Mouse (Mus musculus): Measurements from ENCODE around the gene Arl4a. TPM values are rescaled to one million over a fixed set of nuclear protein-coding genes. Genes with fewer than 3 reads are reported as not detected.

The Arl4a gene
- polyA plus RNA-seq, 1 experiment from 2014 or later = 23.5 TPM

DNA sequence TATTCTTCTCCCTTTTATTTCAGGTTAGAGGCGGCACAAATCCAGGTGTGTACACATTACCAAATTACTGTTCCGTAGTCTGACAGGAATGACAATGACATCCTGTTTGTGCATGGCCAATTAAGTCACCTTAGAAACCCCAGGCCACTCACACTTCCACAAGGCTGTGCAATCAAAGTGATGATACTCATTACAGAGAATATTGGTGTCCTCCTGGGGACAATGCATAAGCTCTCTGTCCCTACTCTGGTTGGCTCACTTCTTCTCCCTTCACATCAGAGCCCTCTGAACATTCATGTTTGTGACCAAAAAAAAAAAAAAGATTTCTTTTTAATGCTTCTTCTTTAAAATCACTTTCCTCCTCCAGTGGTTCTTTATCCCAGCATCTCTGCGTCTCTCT is 10.0 kb downstream of the Arl4a start:
- no peaks in the 10 kb centered on the region for H3K36me3 ChIP-seq (replicated peaks)
- no peak for DNase-seq (ENCODE audit: low spot score)
- no peaks in the 10 kb centered on the region for H3K27me3 ChIP-seq (replicated peaks; ENCODE audit: low read depth, poor library complexity, severe bottlenecking)
- no peak overlapping the region for H3K27ac ChIP-seq (replicated peaks)
- no peaks in the 10 kb centered on the region for H3K4me1 ChIP-seq
- H3K4me3 ChIP-seq = no peak overlapping the region
- H3K9me3 ChIP-seq = no peaks in the 10 kb centered on the region
- 82% methylated on average over 3 of the region's 3 CpGs for WGBS

DNA sequence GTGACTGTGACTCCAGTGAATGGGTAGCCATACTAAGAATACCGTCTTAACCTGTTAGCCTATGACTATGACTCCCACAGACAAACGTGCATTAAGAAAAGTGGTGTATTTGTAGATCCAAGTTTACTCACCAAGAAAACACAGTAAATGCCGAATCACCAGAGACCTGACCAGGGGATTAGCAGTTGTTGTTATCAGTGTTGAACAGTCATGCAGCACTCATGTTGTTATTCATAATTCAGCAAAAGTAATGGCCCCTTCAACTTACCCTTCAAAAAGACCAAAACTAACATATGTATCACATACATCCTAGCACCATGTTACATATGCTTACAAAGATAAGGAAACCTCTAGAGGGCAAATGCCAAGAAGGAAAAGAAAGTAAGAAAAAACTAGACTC is 10.4 kb downstream of the Arl4a start:
- 90% methylated on average over 3 of the region's 3 CpGs for WGBS
- Histone ChIP-seq H3K27me3 (replicated peaks; ENCODE audit: low read depth, poor library complexity, severe bottlenecking) (no peaks in the 10 kb centered on the region), H3K9me3 (no peaks in the 10 kb centered on the region), H3K36me3 (replicated peaks) (no peaks in the 10 kb centered on the region), H3K4me1 (no peaks in the 10 kb centered on the region), H3K27ac (replicated peaks) (no peak overlapping the region), H3K4me3 (no peak overlapping the region)
- DNase-seq (ENCODE audit: low spot score) = no peak

DNA sequence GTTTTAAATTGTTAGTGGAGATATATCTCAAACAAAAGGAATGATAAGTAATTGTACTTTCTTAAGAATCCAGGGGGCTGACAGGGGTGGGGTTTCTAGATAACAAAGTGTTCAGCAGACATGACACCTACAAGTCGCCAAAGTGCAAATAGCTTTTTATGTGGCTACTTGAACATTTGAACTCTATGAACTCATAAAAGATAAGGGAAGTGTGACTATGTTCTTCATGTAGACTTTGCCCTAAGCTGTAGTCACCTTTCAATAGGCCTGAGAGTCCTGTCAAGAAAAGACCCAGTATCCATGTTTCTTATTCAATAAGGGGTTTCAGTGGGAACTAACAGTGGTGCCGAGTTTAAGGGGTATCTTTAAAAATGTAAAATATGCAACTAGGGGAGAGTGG is 13.9 kb downstream of the Arl4a start:
- no peaks in the 10 kb centered on the region for H3K36me3 ChIP-seq (replicated peaks)
- H3K9me3 ChIP-seq = no peaks in the 10 kb centered on the region
- no peak overlapping the region for H3K27ac ChIP-seq (replicated peaks)
- no peak for DNase-seq (ENCODE audit: low spot score)
- no peaks in the 10 kb centered on the region for H3K4me1 ChIP-seq
- no peaks in the 10 kb centered on the region for H3K27me3 ChIP-seq (replicated peaks; ENCODE audit: low read depth, poor library complexity, severe bottlenecking)
- no peak overlapping the region for H3K4me3 ChIP-seq
- 90% methylated on average over 2 of the region's 2 CpGs for WGBS

DNA sequence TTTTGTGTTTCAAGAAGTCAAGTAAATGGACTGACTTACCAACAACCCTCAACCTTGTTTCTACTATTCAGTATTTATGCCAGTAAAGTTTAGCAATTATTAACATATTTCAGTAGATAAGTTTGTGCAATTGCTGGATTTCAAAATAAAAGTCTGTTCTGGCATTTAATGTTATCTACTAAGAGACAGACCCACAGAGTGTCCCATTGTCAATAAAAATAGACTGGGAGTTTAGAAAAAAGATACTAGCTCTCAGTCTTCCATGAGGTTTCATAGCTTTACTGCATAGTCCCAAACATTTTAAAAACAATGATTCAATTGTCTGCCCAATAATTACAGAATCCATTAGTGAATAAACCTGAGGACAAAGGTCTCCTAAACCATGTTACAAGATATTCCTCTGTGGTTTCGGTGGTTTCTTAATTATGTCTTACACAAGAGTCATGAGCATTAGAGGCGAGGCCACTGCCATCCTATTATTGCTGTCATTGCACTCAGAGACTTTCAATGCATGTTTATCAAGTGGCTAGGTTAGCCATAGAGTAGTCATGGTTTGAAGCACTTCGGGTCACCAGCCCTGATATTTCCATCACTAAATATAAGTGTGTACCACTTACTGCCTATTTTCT is 14.7 kb downstream of the Arl4a start:
- 80% methylated on average over 3 of the region's 3 CpGs for WGBS

DNA sequence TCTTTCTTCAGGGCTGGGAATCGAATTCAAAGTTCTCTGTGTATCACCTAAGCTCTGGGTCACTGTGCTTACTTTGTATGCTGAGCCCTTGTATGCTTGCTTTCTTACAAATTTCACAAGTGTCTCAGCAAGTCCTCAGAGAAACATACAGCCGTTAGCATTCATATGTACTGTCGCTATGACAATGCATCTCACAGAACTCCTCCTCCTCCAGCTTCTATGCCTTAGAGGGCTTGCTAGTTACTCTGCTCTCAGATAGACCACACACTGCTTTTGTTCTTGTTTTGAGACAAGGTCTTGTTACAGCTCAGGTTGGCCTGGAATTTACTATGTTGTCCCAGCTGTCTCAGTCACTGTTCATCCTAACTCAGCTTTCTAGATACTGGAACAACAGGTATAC is 15.5 kb downstream of the Arl4a start:
- Histone ChIP-seq H3K9me3 (no peaks in the 10 kb centered on the region), H3K36me3 (replicated peaks) (no peaks in the 10 kb centered on the region), H3K27me3 (replicated peaks; ENCODE audit: low read depth, poor library complexity, severe bottlenecking) (no peaks in the 10 kb centered on the region), H3K27ac (replicated peaks) (no peak overlapping the region), H3K4me1 (no peaks in the 10 kb centered on the region), H3K4me3 (no peak overlapping the region)
- no peak for DNase-seq (ENCODE audit: low spot score)
- 89% methylated on average over 3 of the region's 3 CpGs for WGBS

More for the DNA sequence above, 14.7 kb downstream of the Arl4a start:
- no peak for DNase-seq (ENCODE audit: low spot score)
- Histone ChIP-seq H3K4me3 (no peak overlapping the region), H3K27ac (replicated peaks) (no peak overlapping the region), H3K9me3 (no peaks in the 10 kb centered on the region), H3K36me3 (replicated peaks) (no peaks in the 10 kb centered on the region), H3K27me3 (replicated peaks; ENCODE audit: low read depth, poor library complexity, severe bottlenecking) (no peaks in the 10 kb centered on the region), H3K4me1 (no peaks in the 10 kb centered on the region)

DNA sequence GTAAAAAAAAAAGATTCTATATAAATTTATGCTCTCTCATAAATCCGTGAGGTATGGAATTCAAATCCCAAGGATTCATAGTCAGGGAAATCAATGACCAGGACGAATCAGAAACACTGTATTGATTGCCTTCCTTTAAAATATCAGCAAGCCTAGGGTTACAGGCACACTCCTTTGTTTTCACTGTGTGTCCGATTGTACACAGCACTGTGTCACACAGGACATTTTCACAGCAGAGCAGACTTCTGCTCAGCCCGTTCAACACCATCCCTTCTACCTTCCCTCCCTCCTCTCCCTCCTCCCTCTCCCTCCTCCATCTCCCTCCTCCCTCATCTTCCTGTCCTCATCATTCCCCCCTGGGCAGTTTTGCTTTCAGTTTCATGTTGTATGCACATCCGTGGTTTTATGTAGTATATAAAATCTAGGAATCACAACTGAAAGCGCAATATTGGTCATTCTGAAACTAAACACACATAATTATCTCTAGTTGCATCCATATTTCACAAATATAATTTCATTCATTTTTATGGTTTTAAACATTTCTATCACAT is 19.8 kb downstream of the Arl4a start:
- WGBS = 83% methylated on average over 6 of the region's 6 CpGs
- Histone ChIP-seq H3K27ac (replicated peaks) (no peak overlapping the region), H3K4me3 (no peak overlapping the region), H3K4me1 (no peaks in the 10 kb centered on the region), H3K36me3 (replicated peaks) (no peaks in the 10 kb centered on the region), H3K27me3 (replicated peaks; ENCODE audit: low read depth, poor library complexity, severe bottlenecking) (no peaks in the 10 kb centered on the region), H3K9me3 (no peaks in the 10 kb centered on the region)
- no peak for DNase-seq (ENCODE audit: low spot score)

DNA sequence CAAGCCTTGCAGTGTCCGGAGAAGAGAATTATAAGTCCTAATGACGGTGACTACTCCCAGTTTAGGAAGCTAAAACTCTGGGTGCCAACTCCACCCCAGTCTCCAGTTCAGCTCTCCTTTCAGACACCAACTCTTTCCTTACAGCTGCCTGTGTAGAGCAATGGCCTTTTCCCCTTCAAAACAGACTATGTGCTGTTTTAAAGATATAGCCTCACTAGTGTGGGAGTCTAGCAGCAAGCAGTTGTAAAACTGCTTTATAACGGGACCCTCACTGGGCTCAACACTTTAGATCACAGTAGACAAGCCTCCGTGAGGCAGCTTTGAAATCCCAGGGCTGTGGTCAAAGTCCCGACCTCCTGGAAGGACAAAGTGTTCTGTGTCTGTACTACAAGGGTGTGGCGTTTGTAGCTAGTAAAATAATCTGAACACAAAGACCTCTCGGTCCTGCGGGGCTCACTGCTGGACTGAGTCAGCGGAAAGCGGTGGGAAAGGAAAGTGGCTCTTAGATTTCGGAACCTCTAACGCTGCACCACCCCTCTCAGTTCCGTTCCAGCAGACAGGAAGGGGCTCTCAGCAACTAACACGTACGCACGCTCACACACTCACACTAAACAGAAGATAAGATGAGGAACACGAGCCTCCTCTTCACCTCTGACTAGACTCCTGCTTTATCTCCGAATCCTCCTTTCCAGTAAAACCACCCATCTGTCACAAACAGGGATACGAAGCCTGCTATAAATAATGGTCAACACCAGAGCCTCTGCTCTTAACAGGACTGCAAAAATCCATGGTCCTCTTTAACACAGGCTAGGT is 21.0 kb downstream of the Arl4a start:
- DNase-seq (ENCODE audit: low spot score) = peak; percentile 31
- H3K27me3 ChIP-seq (replicated peaks; ENCODE audit: low read depth, poor library complexity, severe bottlenecking) = no peaks in the 10 kb centered on the region
- H3K36me3 ChIP-seq (replicated peaks) = no peaks in the 10 kb centered on the region
- H3K9me3 ChIP-seq = no peaks in the 10 kb centered on the region
- peak overlapping the region; percentile 70 for H3K27ac ChIP-seq (replicated peaks)
- peak overlapping the region; percentile 40 for H3K4me3 ChIP-seq
- 42% methylated on average over 19 of the region's 19 CpGs for WGBS
- H3K4me1 ChIP-seq = no peaks in the 10 kb centered on the region

DNA sequence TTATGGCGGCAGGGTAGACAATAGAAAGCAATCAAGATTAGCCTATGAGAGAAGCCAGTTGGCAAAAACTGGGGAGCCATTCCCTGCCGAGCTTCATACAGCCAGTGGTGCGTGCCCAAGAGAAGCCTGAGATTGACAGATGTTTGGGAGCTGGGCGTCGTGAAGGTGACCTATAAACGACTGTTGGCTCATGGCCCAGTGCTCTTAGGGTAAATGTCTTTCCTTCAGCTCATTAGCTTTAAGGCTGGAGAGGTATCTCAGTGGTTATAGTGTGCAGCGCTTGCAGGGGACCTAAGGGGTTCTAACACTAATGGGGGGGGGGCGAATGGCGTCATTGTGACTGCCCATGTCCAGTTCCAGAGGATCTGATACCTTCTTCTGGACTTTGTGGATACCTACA is 21.8 kb downstream of the Arl4a start:
- 89% methylated on average over 9 of the region's 9 CpGs for WGBS
- H3K36me3 ChIP-seq (replicated peaks) = no peaks in the 10 kb centered on the region
- no peaks in the 10 kb centered on the region for H3K27me3 ChIP-seq (replicated peaks; ENCODE audit: low read depth, poor library complexity, severe bottlenecking)
- H3K4me1 ChIP-seq = no peaks in the 10 kb centered on the region
- no peak overlapping the region for H3K27ac ChIP-seq (replicated peaks)
- DNase-seq (ENCODE audit: low spot score) = no peak
- no peak overlapping the region for H3K4me3 ChIP-seq
- no peaks in the 10 kb centered on the region for H3K9me3 ChIP-seq

DNA sequence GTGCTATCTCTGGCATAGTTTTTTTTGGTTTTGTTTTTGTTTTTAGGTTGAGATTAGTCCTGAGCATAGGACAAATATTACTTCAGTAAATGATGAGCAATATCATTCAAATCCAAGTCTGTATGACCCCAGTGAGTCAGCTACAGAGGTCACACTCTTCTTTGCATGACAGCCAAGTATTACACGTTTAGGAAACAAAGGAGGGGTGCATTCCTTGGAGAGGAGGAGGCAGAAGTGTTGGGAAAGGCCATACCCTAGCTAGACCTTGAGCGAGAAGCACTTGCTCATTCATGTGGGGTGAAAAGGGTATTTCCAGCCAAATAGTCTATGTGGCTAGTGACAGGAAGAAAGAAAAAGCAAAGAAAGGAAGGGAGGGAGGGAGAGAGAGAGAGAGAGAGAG is 28.0 kb downstream of the Arl4a start:
- Histone ChIP-seq H3K36me3 (replicated peaks) (no peaks in the 10 kb centered on the region), H3K4me1 (no peaks in the 10 kb centered on the region), H3K27ac (replicated peaks) (no peak overlapping the region), H3K27me3 (replicated peaks; ENCODE audit: low read depth, poor library complexity, severe bottlenecking) (no peaks in the 10 kb centered on the region), H3K4me3 (no peak overlapping the region), H3K9me3 (no peaks in the 10 kb centered on the region)
- 58% methylated on average over 2 of the region's 2 CpGs for WGBS
- no peak for DNase-seq (ENCODE audit: low spot score)

DNA sequence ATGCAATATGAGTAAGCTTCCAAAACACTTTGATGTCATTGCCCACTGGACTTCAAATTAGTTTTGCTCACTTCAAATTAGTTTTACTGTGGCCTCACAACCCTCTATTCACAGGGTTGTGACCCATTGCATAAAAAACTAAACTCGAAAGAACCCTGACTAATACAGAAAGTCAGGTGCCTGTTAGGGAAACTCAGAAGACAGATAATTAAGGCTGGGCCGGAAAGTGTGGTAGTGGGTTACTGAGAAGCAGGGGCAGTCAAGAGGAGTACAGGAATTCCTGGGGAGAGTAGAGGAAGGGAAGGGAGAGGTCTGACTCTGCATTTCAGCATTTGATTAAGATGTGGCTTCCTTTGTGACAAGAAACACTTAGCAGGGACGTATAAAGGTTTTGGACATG is 29.4 kb downstream of the Arl4a start:
- no peaks in the 10 kb centered on the region for H3K36me3 ChIP-seq (replicated peaks)
- no peak for DNase-seq (ENCODE audit: low spot score)
- H3K27ac ChIP-seq (replicated peaks) = no peak overlapping the region
- no peak overlapping the region for H3K4me3 ChIP-seq
- WGBS = 57% methylated on average over 3 of the region's 3 CpGs
- no peaks in the 10 kb centered on the region for H3K27me3 ChIP-seq (replicated peaks; ENCODE audit: low read depth, poor library complexity, severe bottlenecking)
- H3K4me1 ChIP-seq = no peaks in the 10 kb centered on the region
- no peaks in the 10 kb centered on the region for H3K9me3 ChIP-seq

DNA sequence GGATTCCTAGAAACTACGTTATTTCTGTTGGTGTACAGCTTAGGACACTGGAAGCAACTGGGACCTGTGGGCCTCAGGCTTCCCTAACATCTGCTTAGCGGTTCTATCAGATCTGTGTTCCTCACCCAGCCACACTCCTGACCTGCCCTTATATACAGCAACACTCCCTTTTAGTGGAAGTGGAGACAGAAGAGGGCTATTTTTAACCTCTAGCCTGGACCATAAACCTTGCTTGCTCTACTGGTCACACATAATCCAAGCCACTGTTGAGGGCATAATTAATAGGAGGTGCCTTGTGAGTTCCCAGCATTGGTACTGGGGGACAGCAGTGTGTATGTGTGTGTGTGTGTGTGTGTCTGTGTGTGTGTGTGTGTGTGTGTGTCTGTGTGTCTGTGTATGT is 33.1 kb downstream of the Arl4a start:
- H3K4me3 ChIP-seq = no peak overlapping the region
- no peaks in the 10 kb centered on the region for H3K4me1 ChIP-seq
- H3K27me3 ChIP-seq (replicated peaks; ENCODE audit: low read depth, poor library complexity, severe bottlenecking) = no peaks in the 10 kb centered on the region
- 76% methylated on average over 2 of the region's 2 CpGs for WGBS
- H3K36me3 ChIP-seq (replicated peaks) = no peaks in the 10 kb centered on the region
- H3K9me3 ChIP-seq = no peaks in the 10 kb centered on the region
- no peak overlapping the region for H3K27ac ChIP-seq (replicated peaks)
- DNase-seq (ENCODE audit: low spot score) = no peak

DNA sequence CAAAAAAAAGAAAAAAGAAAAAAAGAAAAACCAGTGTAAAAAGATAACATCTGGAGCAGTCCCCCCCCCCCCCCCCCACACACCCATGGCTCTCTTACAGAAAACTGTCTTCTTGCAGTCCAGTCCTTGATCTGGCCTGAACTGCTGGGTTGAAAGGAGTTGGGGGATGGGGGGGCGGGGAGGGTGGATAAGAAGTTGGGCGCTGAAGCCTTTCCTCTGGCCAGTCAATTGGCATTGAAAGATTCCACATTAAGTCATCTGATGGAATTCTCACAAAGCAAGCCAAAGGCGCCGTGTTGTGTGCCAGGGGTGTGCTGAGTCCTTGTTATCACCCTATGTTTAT is 39.0 kb downstream of the Arl4a start:
- H3K36me3 ChIP-seq (replicated peaks) = no peaks in the 10 kb centered on the region
- peaks cover 20% of the 10 kb centered on the region for H3K4me1 ChIP-seq
- WGBS = 36% methylated on average over 4 of the region's 4 CpGs
- peak; percentile 34 for DNase-seq (ENCODE audit: low spot score)
- H3K4me3 ChIP-seq = no peak overlapping the region
- no peaks in the 10 kb centered on the region for H3K27me3 ChIP-seq (replicated peaks; ENCODE audit: low read depth, poor library complexity, severe bottlenecking)
- no peaks in the 10 kb centered on the region for H3K9me3 ChIP-seq
- peak overlapping the region; percentile 44; the same call in 1 of the 2 replicates for H3K27ac ChIP-seq (replicated peaks)

All from embryonic facial prominence, embryonic 10.5 days (tissue).